Mouse (Mus musculus) liver, embryonic 16.5 days (tissue): ENCODE results near the gene Galnt18. TPM values are rescaled to one million over a fixed set of nuclear protein-coding genes. Genes with fewer than 3 reads are reported as not detected.

Experiments used
- ATAC-seq: fragments of 200-750 bp; cut with Nextera tagmentation; 2 replicates; pipeline ENCODE4 v1.8.0; 2017; ENCODE audit warnings: low read depth, mild to moderate bottlenecking, moderate number of reproducible peaks, moderate library complexity
- H3K27ac ChIP-seq: fragments of 300-500 bp; sonication (generic); 2 replicates; pipeline ENCODE4 v1.5.1; 2014; ENCODE audit warnings: mild to moderate bottlenecking, low read length
- H3K27me3 ChIP-seq: fragments of 300-500 bp; sonication (generic); 2 replicates; pipeline ENCODE4 v1.6.1; 2014; ENCODE audit warnings: low read depth, low read length, mixed read lengths; ENCODE audit not compliant: control insufficient read depth, insufficient read depth
- H3K36me3 ChIP-seq: fragments of 300-500 bp; sonication (generic); 2 replicates; pipeline ENCODE4 v1.6.1; 2014; ENCODE audit warnings: mild to moderate bottlenecking; ENCODE audit not compliant: control insufficient read depth, insufficient read depth
- H3K4me1 ChIP-seq: fragments of 300-500 bp; sonication (generic); 2 replicates; pipeline ENCODE4 v1.6.1; 2014; ENCODE audit warnings: low read depth, low read length, mixed read lengths; ENCODE audit not compliant: control insufficient read depth
- H3K4me2 ChIP-seq: fragments of 300-500 bp; sonication (generic); 2 replicates; pipeline ENCODE4 v1.6.1; 2014; ENCODE audit warnings: low read depth, low read length, mixed read lengths
- H3K4me3 ChIP-seq: fragments of 300-500 bp; sonication (generic); 2 replicates; pipeline ENCODE4 v1.5.1; 2014; ENCODE audit warnings: low read depth, mild to moderate bottlenecking, low read length
- H3K9ac ChIP-seq: fragments of 300-500 bp; sonication (generic); 2 replicates; pipeline ENCODE4 v1.6.1; 2014; ENCODE audit warnings: low read depth, low read length
- H3K9me3 ChIP-seq: fragments of 300-500 bp; sonication (generic); replicated peaks from 2 replicates; pipeline ENCODE4 v1.6.1; 2016; ENCODE audit warnings: low read length; ENCODE audit not compliant: control insufficient read depth
- WGBS: fragments of 180-500 bp; shearing (Covaris S2); extraction: QIAGEN DNeasy Blood & Tissue Kit; methylation state at CpG from one replicate; pipeline ENCODE4 v1.1.7; 2014; ENCODE audit not compliant: insufficient replicate concordance; 5-methylcytosine and 5-hydroxymethylcytosine counted together
- microRNA-seq: library from miRNA; unstranded; fragments of <30 nt; microRNA quantifications from one replicate; pipeline ENCODE4, GENCODE M21; 2016
- polyA plus RNA-seq: library from polyadenylated mRNA; unstranded; fragments of >200 nt; fragmentation: Nextera tagmentation; extraction: Ambion mirVana; gene quantifications from 2 replicates; pipeline ENCODE4 v1.2.1, GENCODE M21; 2015

Gene Galnt18
- polyA plus RNA-seq, 1 experiment from 2014 or later: 2.2 TPM

DNA sequence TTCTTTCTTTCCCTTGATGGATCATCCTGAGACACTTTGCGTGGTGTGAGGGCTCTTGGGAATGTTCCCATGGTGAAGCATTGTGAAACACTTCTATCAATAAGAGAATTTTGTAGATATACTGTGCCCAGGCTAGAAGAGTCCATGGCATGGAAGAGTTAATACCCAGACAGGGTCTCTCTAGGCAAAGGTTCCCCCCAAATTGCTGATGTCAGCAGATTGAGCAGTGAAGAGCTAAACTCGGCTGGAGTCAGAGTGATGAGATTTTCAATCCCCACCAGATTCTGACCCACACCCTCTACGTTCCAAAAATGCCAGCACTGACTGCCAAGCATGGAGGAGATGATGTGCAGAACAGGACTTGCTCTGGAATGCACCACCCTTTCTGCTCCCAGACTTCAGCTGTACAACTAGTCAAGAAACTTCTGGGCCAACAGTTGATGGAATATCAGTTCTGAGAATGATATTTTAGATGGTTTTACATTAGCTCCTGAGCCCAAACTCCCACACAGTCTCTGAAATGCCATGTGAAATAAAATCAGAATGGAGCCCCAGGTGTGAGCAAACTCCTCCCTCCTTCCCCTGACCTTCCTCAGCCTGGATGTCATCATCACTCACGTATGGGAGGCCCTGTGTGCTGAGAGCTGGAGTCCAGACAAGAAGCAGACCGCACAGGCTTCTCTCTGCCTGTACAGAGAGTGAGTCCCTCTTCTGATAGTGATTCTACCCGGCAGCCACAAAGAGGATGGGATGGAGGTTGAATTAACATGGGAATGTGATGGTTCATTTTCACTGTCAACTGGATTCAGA is 329.3 kb downstream of the Galnt18 start:
- H3K4me3 ChIP-seq: no peak overlapping the region
- no peaks in the 10 kb centered on the region for H3K9me3 ChIP-seq
- no peak for ATAC-seq
- no peak overlapping the region for H3K9ac ChIP-seq
- H3K4me1 ChIP-seq: no peaks in the 10 kb centered on the region
- 55% methylated on average over 6 of the region's 6 CpGs for WGBS
- H3K4me2 ChIP-seq: no peak overlapping the region
- H3K27ac ChIP-seq: no peak overlapping the region
- H3K27me3 ChIP-seq: no peaks in the 10 kb centered on the region
- no peaks in the 10 kb centered on the region for H3K36me3 ChIP-seq

DNA sequence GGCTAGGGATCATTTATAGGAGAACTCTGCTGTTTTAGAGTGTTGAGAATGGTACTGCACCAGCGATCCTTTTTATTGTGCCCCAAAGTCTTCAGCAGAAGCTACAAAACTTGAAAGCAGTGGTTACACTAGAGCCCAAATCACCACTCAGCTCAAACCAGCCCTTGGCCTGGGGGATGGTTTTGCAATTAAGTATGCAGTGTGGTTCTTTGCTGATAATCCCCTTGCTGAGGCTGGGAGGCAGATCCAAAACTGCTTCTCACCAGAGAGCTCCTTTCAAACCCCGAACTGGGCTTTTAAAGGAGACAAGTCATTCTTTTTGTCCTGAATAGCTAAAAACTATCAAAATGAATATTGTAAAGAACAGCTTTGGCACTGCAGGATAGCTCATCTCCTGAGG is 346.6 kb downstream of the Galnt18 start:
- H3K27ac ChIP-seq: no peak overlapping the region
- no peak overlapping the region for H3K9ac ChIP-seq
- no peak for ATAC-seq
- H3K4me3 ChIP-seq: no peak overlapping the region
- no peaks in the 10 kb centered on the region for H3K4me1 ChIP-seq
- no peak overlapping the region for H3K4me2 ChIP-seq
- H3K9me3 ChIP-seq: no peaks in the 10 kb centered on the region
- no peaks in the 10 kb centered on the region for H3K36me3 ChIP-seq
- 47% methylated on average over 2 of the region's 2 CpGs for WGBS
- H3K27me3 ChIP-seq: no peaks in the 10 kb centered on the region

DNA sequence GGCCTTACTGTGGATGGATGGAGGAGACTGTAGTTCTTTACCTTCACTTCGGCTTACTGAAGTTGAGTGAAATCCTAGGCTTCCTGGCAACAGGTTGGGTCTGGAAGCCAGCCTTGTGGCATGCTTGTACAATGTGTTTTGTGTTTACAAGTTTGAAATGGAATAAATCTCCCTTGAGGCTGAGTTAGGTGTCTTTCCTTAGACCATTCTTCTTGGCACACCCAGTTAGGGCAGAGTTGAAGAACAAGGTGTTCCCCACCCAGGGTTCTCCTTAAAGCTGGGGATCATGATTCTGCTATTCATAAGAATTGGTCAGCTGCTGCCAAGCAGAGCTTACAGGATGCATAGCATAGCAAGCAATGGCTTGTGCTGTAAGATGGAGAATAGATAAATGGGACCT is 352.4 kb downstream of the Galnt18 start:
- H3K27me3 ChIP-seq: no peaks in the 10 kb centered on the region
- WGBS: 50% methylated on average over 1 of the region's 1 CpGs
- H3K9me3 ChIP-seq: no peaks in the 10 kb centered on the region
- no peak for ATAC-seq
- H3K4me3 ChIP-seq: no peak overlapping the region
- no peaks in the 10 kb centered on the region for H3K36me3 ChIP-seq
- H3K4me2 ChIP-seq: no peak overlapping the region
- H3K27ac ChIP-seq: no peak overlapping the region
- H3K9ac ChIP-seq: no peak overlapping the region
- H3K4me1 ChIP-seq: no peaks in the 10 kb centered on the region

Small RNAs within 50 kb of the gene (microRNA-seq; reads per million reads assigned to microRNA genes)
- gene Gm25787: not detected

Other genes starting within 250 kb of the Galnt18 start
- 18.6 and 19.9 TPM in 2 replicates for gene Usp47, start 243.5 kb upstream of the Galnt18 start, polyA plus RNA-seq